Comparison of ENCODE assay signal across 7 mouse cellular contexts in genomic region chr11:33721297-33721696, GRCm38 (mm10).
DNase-seq lines count a peak whose midpoint lies in the region; ATAC-seq and TF ChIP-seq lines count a peak whose summit lies in the region.

No protein-coding gene starts in this region.

- no peak for TF ChIP-seq POLR2A in MEL (IDR thresholded peaks at IDR 0.05; ENCODE audit: control insufficient read depth in 1 of 2, insufficient read depth in 1 of 2, low read depth in 1 of 2, low read length in 2 of 2, poor library complexity in 1 of 2)

- H3K9me3 ChIP-seq in MEL (replicated peaks; ENCODE audit: insufficient read depth, low read length) = no peaks in the 10 kb centered on the region

- H3K79me2 ChIP-seq in MEL (ENCODE audit: control insufficient read depth, insufficient read depth, low read length, poor library complexity) = no peaks in the 10 kb centered on the region

- peak; percentile 91 for TF ChIP-seq RAD21 in MEL (IDR thresholded peaks at IDR 0.05; ENCODE audit: low read depth, low read length)

- H3K36me3 ChIP-seq in MEL (ENCODE audit: control insufficient read depth in 1 of 2, insufficient read depth in 2 of 2, low read length in 2 of 2) = no peaks in the 10 kb centered on the region

- peaks cover 3 to 5% of the 10 kb centered on the region in 2 experiments; a peak in 3 of 4 replicates for H3K27me3 ChIP-seq in MEL (ENCODE audit: control insufficient read depth in 1 of 2, insufficient read depth in 2 of 2, low read length in 2 of 2)

- H3K27ac ChIP-seq in MEL (ENCODE audit: control insufficient read depth, low read depth, low read length) = no peak overlapping the region

- TF ChIP-seq CTCF in MEL (IDR thresholded peaks at IDR 0.05 in 2 of 3, conservative IDR thresholded peaks at IDR 0.05 in 1 of 3; ENCODE audit: control insufficient read depth in 1 of 3, insufficient read depth in 1 of 3, low read depth in 2 of 3, low read length in 3 of 3, poor library complexity in 1 of 3, severe bottlenecking in 1 of 3) = peak; percentile 92 to 99 (median 93)

- no peak for TF ChIP-seq EP300 in MEL (IDR thresholded peaks at IDR 0.05; ENCODE audit: low read depth in 1 of 2, low read length in 2 of 2)

- DNase-seq in MEL (ENCODE audit: low read depth, low spot score) = peak; percentile 68
- DNase-seq in cerebellum, adult 8-10 months = peak; percentile 47
- peak; percentile 67 for DNase-seq in forelimb bud, embryonic 11.5 days (ENCODE audit: low read depth, low spot score)
- peak; percentile 84 to 88 for DNase-seq in layer of hippocampus, postnatal 10 days (ENCODE audit: low spot score in 2 of 2)
- DNase-seq in lung, postnatal 4 days = peak; percentile 37 to 67
- DNase-seq in right cerebral cortex, postnatal 10 days (ENCODE audit: low spot score in 2 of 2) = peak; percentile 53 to 81

- peak; percentile 47 for ATAC-seq in CD4-positive, CD25-positive, alpha-beta regulatory T cell, adult 4 months

- H3K4me1 ChIP-seq in MEL (ENCODE audit: control insufficient read depth in 1 of 2, insufficient read depth in 2 of 2, low read length in 2 of 2) = no peaks in the 10 kb centered on the region

- no peak overlapping the region for H3K4me3 ChIP-seq in MEL (ENCODE audit: control insufficient read depth in 1 of 2, insufficient read depth in 1 of 2, low read depth in 2 of 2, low read length in 2 of 2)

- H3K9ac ChIP-seq in MEL (ENCODE audit: control insufficient read depth, low read depth, low read length, poor library complexity, severe bottlenecking) = no peak overlapping the region

TF ChIP-seq in MEL, 35 proteins besides CTCF, POLR2A, EP300 and RAD21:
- TF ChIP-seq SMC3 (IDR thresholded peaks at IDR 0.05; ENCODE audit: low read depth, low read length) = peak; percentile 85
- no peak for TF ChIP-seq TCF12 (IDR thresholded peaks at IDR 0.05; ENCODE audit: low read depth, low read length)
- peak; percentile 78 for TF ChIP-seq ZC3H11A (IDR thresholded peaks at IDR 0.05; ENCODE audit: low read depth, low read length)
- TF ChIP-seq BHLHE40 (IDR thresholded peaks at IDR 0.05; ENCODE audit: borderline replicate concordance, low read depth, low read length) = 0 out of 2 replicates have a peak, but pooled peaks have one; percentile 20
